Mouse (Mus musculus) E14TG2a.4 (cell line): Measurements from ENCODE around the gene Gemin6.
A peak's percentile ranks its signal among the peaks of the same experiment; 100 is the strongest.
"Not testable (repeated sequence)": the region's sequence is repeated elsewhere in the genome, so short reads cannot be mapped to it uniquely, and the experiment has no call there.

Source experiments
- H3K27me3 ChIP-seq: 2 replicates; pipeline ENCODE4 v1.6.1; 2014; ENCODE audit warnings: low read length, control low read depth; ENCODE audit not compliant: insufficient read depth
- H3K36me3 ChIP-seq: 2 replicates; pipeline ENCODE4 v1.6.1; 2014; ENCODE audit warnings: low read length, control low read depth; ENCODE audit not compliant: insufficient read depth
- H3K4me1 ChIP-seq: replicated peaks from 2 replicates; pipeline ENCODE4 v1.6.1; 2014; ENCODE audit warnings: low read depth, low read length, control low read depth
- H3K4me3 ChIP-seq: replicated peaks from 2 replicates; pipeline ENCODE4 v1.5.1; 2014; ENCODE audit warnings: mild to moderate bottlenecking, low read length
- H3K9me3 ChIP-seq: 2 replicates; pipeline ENCODE4 v1.6.1; 2014; ENCODE audit warnings: low read length, control low read depth
- CTCF ChIP-seq: conservative IDR thresholded peaks from 2 replicates; pipeline ENCODE4 v1.5.1; 2014; ENCODE audit warnings: low read length
- NANOG ChIP-seq: IDR thresholded peaks from 2 replicates; pipeline ENCODE4 v1.6.1; 2014; ENCODE audit warnings: borderline replicate concordance, low read length, mixed read lengths
- POU5F1 ChIP-seq: IDR thresholded peaks from 2 replicates; pipeline ENCODE4 v1.6.1; 2014; ENCODE audit warnings: low read length, borderline replicate concordance

Gemin6 gene

GRCm38 (mm10) chr17:80224326-80225116, at the start of gene Gemin6:
Gene Gemin6, plus strand, starts transcription at chr17:80224441.
- Histone ChIP-seq H3K4me1 (peaks cover 30% of the 10 kb centered on the region), H3K9me3 (no peaks in the 10 kb centered on the region), H3K36me3 (peaks cover 38% of the 10 kb centered on the region), H3K27me3 (no peaks in the 10 kb centered on the region), H3K4me3 (peak within 1 kb of the TSS; percentile 87)
- TF ChIP-seq POU5F1: no peak
- no peak for TF ChIP-seq CTCF
- no peak for TF ChIP-seq NANOG

- TF ChIP-seq CTCF: no peak
- no peak for TF ChIP-seq NANOG
- TF ChIP-seq POU5F1: no peak
- no peaks in the 10 kb centered on the region for H3K27me3 ChIP-seq
- H3K4me3 ChIP-seq: peak overlapping the region; percentile 13; the same call in 1 of the 2 replicates
- no peaks in the 10 kb centered on the region for H3K36me3 ChIP-seq
- peaks cover 23% of the 10 kb centered on the region for H3K4me1 ChIP-seq
- H3K9me3 ChIP-seq: peaks cover 4% of the 10 kb centered on the region; the same call in 1 of the 2 replicates
Measured at GRCm38 (mm10) chr17:80174699-80175385, 49.4 kb upstream of the Gemin6 start.

DNA sequence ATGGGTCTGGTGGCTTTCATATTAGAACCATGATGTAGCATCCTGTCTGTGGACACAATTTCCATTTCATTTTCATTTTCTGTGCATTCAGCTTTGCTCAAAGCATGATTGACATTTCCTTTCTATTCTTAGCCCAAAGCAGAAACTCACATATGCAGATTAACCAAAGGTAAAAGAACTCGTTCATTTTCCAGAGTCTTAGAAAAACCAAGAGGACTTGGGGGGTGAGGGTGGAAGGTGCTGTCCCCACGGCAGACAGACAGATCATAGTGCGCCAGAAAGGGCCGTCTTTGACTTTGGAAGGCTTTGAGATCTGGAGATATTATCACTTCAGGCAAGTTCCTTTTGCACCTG, 48.9 kb upstream of the Gemin6 start:
- TF ChIP-seq POU5F1 (no peak), CTCF (no peak), NANOG (no peak)
- H3K4me1 ChIP-seq: peaks cover 23% of the 10 kb centered on the region

GRCm38 (mm10) chr17:80175966-80176365, 48.3 kb upstream of the Gemin6 start:
- Histone ChIP-seq H3K27me3 (no peaks in the 10 kb centered on the region), H3K4me3 (no peak overlapping the region), H3K9me3 (peaks cover 4% of the 10 kb centered on the region; the same call in 1 of the 2 replicates), H3K36me3 (no peaks in the 10 kb centered on the region), H3K4me1 (peaks cover 27% of the 10 kb centered on the region)
- TF ChIP-seq NANOG: no peak

More for the DNA sequence above, 48.9 kb upstream of the Gemin6 start:
- no peaks in the 10 kb centered on the region for H3K36me3 ChIP-seq
- no peak overlapping the region for H3K4me3 ChIP-seq
- peaks cover 4% of the 10 kb centered on the region; the same call in 1 of the 2 replicates for H3K9me3 ChIP-seq
- H3K27me3 ChIP-seq: no peaks in the 10 kb centered on the region

DNA sequence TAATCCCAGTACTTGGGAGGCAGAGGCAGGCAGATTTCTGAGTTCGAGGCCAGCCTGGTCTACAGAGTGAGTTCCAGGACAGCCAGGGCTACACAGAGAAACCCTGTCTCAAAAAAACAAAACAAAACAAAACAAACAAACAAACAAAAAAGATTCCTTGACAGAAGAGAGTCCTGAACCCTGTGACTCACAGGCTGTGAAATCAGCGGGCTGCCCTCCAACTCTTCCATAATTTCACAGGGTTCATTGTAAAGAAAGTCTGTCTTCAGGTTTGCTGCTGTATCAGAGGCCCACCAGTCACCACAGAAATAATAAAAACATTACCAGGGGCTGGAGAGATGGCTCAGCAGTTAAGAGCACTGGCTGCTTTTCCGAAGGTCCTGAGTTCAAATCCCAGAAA, 45.4 kb upstream of the Gemin6 start:
- not testable (repeated sequence) for H3K27me3 ChIP-seq, H3K4me3 ChIP-seq, H3K36me3 ChIP-seq, H3K9me3 ChIP-seq
- H3K4me1 ChIP-seq: peaks cover 51% of the 10 kb centered on the region

DNA sequence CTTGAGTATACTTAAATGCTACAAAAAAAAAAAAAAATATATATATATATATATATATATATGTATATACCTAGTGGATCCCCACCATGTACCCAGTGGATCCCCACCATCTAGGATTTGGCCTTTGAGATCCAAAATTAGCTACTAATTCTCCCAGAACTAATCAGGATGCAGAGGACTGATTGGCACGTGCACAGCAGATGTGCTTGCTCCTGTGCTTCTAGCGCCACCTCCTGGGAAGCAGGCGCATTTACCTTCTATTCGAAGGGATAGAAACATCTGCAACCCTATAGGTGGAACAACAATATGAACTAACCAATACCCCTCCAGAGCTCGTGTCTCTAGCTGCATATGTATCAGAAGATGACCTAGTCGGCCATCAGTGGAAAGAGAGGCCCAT, 44.3 kb upstream of the Gemin6 start:
- peak; percentile 83 for TF ChIP-seq CTCF
- TF ChIP-seq NANOG: no peak
- H3K9me3 ChIP-seq: no peaks in the 10 kb centered on the region
- H3K4me1 ChIP-seq: peaks cover 42% of the 10 kb centered on the region
- no peak overlapping the region for H3K4me3 ChIP-seq
- H3K36me3 ChIP-seq: no peaks in the 10 kb centered on the region
- no peaks in the 10 kb centered on the region for H3K27me3 ChIP-seq

- Histone ChIP-seq H3K4me3 (no peak overlapping the region), H3K9me3 (no peaks in the 10 kb centered on the region), H3K36me3 (no peaks in the 10 kb centered on the region), H3K4me1 (peaks cover 37% of the 10 kb centered on the region), H3K27me3 (no peaks in the 10 kb centered on the region)
- TF ChIP-seq NANOG (no peak), CTCF (no peak), POU5F1 (no peak)
Measured at GRCm38 (mm10) chr17:80180468-80180867, 43.8 kb upstream of the Gemin6 start.

GRCm38 (mm10) chr17:80183615-80184014, 40.6 kb upstream of the Gemin6 start:
- H3K9me3 ChIP-seq: no peaks in the 10 kb centered on the region
- H3K36me3 ChIP-seq: no peaks in the 10 kb centered on the region
- peaks cover 29% of the 10 kb centered on the region for H3K4me1 ChIP-seq
- TF ChIP-seq NANOG (no peak), CTCF (no peak)
- H3K27me3 ChIP-seq: no peaks in the 10 kb centered on the region
- no peak overlapping the region for H3K4me3 ChIP-seq

DNA sequence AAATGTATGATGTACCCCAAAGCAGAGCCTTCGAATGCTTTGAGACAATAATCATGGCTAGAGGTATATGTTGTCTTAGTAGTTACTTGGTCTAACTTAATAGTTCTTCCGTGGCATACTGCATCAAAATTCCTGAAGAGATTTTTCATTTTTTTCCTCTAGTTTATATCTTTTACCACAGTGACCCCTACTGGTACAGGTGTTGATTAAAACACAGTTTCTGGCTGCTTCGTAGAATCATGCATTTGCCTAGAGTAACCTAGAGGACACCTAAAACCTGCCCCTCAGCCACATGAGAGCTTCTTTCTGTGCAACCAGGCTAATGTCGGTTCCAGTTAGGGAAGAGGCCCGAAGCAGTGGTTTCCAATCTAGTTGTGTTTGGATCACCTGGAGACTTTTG, 31.2 kb upstream of the Gemin6 start:
- Histone ChIP-seq H3K27me3 (no peaks in the 10 kb centered on the region), H3K4me3 (no peak overlapping the region), H3K9me3 (no peaks in the 10 kb centered on the region), H3K36me3 (peaks cover 40% of the 10 kb centered on the region), H3K4me1 (peaks cover 18% of the 10 kb centered on the region)
- TF ChIP-seq NANOG (no peak), POU5F1 (no peak), CTCF (peak; percentile 30)
